Mouse (Mus musculus) cerebellum, adult 2 months (tissue): Measurements from ENCODE around the gene Cttnbp2nl. TPM values are rescaled to one million over a fixed set of nuclear protein-coding genes. Genes with fewer than 3 reads are reported as not detected.

ENCODE experiments used
- DNase-seq, 2 experiments: peaks; one replicate each; pipeline ENCODE4 v3.0.0; 2021
- H3K27ac ChIP-seq: fragments of 200-500 bp; 2 replicates; pipeline ENCODE4 v1.5.1; 2012; ENCODE audit warnings: low read length, control low read depth, inconsistent platforms; ENCODE audit not compliant: insufficient read depth
- H3K27me3 ChIP-seq: fragments of 200-500 bp; 2 replicates; pipeline ENCODE4 v1.6.1; 2012; ENCODE audit warnings: inconsistent platforms, mild to moderate bottlenecking, low read length, moderate library complexity; ENCODE audit not compliant: control insufficient read depth, insufficient read depth
- H3K4me1 ChIP-seq: fragments of 200-500 bp; 2 replicates; pipeline ENCODE4 v1.6.1; 2011; ENCODE audit warnings: low read length; ENCODE audit not compliant: control insufficient read depth, insufficient read depth
- H3K4me3 ChIP-seq: fragments of 200-500 bp; replicated peaks from 2 replicates; pipeline ENCODE3; 2011; ENCODE audit warnings: mild to moderate bottlenecking, low read depth, low read length, control low read depth; ENCODE audit not compliant: insufficient read depth
- CTCF ChIP-seq: fragments of 200-500 bp; IDR thresholded peaks from 2 replicates; pipeline ENCODE4 v1.5.1; 2011; ENCODE audit warnings: low read depth, mild to moderate bottlenecking, control low read depth, low read length, moderate library complexity, borderline replicate concordance; ENCODE audit not compliant: insufficient read depth
- POLR2A ChIP-seq: fragments of 200-500 bp; IDR thresholded peaks from 2 replicates; pipeline ENCODE4 v1.6.1; 2011; ENCODE audit warnings: low read length, control low read depth, borderline replicate concordance; ENCODE audit not compliant: insufficient read depth
- WGBS: fragments of 180-500 bp; shearing (Covaris S2); methylation state at CpG from one replicate; pipeline ENCODE4 v1.1.7; 2018; 5-methylcytosine and 5-hydroxymethylcytosine counted together
- polyA plus RNA-seq: library from polyadenylated mRNA; depleted of rRNA; stranded (reverse); fragments of >200 nt; gene quantifications from 2 replicates; pipeline ENCODE4 v1.2.3, GENCODE M21; 2012

The Cttnbp2nl gene
- polyA plus RNA-seq, 1 experiment, result 7.4 TPM

DNA sequence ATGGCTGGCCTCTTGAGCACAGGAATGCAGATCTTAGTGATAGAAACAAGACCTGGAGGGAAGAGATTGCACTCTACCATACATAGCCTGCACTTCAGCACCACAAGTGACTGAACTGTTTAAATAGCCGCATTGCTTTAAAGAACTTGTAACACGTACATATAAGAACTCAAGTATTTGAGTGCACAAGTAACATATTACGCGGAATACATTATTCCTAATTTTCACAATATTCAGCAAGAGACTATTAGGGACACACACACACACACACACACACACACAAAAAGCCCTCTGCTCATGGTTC, 704 bp upstream of the Cttnbp2nl start:
- no peak for TF ChIP-seq POLR2A
- no peak for TF ChIP-seq CTCF
- 74% methylated on average over 4 of the region's 4 CpGs for WGBS
- H3K27me3 ChIP-seq, result no peaks in the 10 kb centered on the region
- H3K4me3 ChIP-seq, result peak overlapping the region; percentile 77
- no peak for DNase-seq
- H3K4me1 ChIP-seq, result peaks cover 3% of the 10 kb centered on the region; the same call in 1 of the 2 replicates
- 0 out of 2 replicates have a peak overlapping the region, but pooled peaks have one; percentile 26 for H3K27ac ChIP-seq

DNA sequence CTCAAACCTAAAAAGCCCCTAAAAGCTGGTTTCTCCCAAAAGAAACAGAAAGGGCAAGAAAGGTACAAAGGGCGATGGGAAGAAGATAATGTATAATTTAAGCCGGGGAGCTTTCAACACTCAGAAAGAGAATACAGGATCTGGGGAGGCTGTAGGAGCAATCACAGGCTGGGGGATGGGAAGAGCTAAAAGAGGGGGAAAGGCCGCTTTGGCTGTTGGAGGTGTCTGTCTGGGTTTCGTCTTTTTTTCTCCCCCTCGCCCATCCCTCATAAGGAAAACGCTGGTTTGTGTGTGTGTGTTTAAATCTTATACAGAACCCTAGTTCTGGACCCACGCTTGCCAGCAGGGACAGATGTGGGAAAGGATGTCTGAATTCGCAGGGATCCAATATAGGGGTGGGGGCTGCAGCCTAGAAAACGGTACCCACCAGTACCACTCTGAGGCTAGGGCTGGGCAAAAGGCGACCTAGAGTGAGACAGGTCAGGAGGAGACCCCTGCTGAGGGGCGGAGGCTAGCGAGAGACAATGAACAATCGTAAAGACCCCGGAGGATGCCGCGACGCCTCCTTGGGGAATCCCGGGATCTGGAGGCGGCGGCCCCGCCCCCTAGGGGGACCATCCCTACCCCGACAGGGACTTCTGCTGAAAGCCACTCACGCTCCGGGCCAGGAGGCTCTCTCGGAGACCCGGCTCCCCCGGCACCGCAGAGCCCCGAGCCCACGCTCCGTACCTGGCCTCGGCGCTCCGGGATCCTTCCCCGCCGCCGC, 592 bp downstream of the Cttnbp2nl start:
- DNase-seq, result no peak
- Histone ChIP-seq H3K4me3 (peak overlapping the region; percentile 68), H3K4me1 (peaks cover 3% of the 10 kb centered on the region; the same call in 1 of the 2 replicates), H3K27me3 (no peaks in the 10 kb centered on the region), H3K27ac (0 out of 2 replicates have a peak overlapping the region, but pooled peaks have one; percentile 28)
- no peak for TF ChIP-seq POLR2A
- TF ChIP-seq CTCF, result no peak
- WGBS, result under 1% methylated on average over 37 of the region's 37 CpGs

DNA sequence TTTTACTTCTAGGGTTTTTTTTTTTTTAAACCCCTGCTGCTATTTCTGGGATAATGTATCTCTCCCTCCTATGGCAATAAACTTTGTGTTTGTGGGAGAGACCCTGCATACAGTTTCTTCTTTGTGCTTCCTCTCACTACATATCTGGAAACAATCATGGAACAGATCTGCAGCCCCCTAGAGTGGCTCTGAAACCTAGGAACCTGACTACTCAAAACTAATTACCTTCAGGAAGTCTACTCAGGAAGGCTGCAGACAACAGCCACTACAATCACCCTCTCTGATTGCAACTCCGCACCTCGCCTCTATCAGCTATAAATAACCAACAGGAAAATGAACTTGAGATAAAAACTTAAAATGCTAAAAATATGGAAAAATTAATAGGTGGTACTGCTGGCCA, 1.8 kb downstream of the Cttnbp2nl start:
- WGBS, result 60% methylated on average over 2 of the region's 2 CpGs
- no peak for TF ChIP-seq POLR2A
- TF ChIP-seq CTCF, result no peak
- Histone ChIP-seq H3K27me3 (no peaks in the 10 kb centered on the region), H3K4me3 (no peak overlapping the region), H3K27ac (no peak overlapping the region), H3K4me1 (peaks cover 3% of the 10 kb centered on the region; the same call in 1 of the 2 replicates)
- DNase-seq, result no peak

DNA sequence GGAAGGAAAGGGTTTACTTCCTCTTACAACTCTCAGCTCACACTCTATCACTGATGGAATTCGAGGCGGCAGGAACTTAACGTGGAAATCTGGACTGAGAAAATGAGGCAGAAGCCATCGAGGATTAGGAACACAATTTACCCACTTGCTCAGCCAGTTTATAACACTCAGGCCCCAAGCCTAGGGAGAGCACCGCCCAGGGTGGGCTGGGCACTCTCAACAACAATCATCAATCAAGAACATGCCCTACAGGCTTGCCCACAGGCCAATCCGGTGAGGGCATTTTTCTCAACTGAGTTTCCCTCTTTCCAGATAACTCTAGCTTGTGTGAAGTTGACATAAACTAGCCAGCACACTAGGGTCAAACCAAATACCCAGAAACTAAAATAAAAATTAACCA, 3.1 kb downstream of the Cttnbp2nl start:
- no peak overlapping the region for H3K4me3 ChIP-seq
- H3K27ac ChIP-seq, result no peak overlapping the region
- TF ChIP-seq CTCF (no peak), POLR2A (no peak)
- H3K27me3 ChIP-seq, result no peaks in the 10 kb centered on the region
- WGBS, result 91% methylated on average over 6 of the region's 6 CpGs
- DNase-seq, result no peak
- H3K4me1 ChIP-seq, result peaks cover 3% of the 10 kb centered on the region; the same call in 1 of the 2 replicates

DNA sequence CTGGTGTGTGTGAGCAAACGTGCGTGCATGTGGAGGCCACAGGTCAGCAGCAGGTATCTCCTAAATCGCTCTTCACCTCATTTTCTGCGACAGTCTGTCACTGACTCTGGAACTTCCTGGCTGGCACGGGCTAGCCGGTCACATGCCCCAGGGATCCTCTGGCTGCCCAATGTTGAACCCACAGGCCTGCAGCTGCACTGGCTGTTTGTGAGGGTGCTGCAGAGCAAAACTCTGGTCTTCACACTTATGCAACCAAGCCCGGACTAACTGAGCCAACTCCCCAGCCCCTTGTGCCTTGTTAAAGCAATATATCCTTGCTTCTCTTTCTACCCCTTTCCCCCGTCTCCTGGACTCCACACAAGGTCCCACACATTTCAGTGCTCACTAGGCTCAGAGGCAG, 5.3 kb downstream of the Cttnbp2nl start:
- Histone ChIP-seq H3K27me3 (no peaks in the 10 kb centered on the region), H3K4me1 (peaks cover 3% of the 10 kb centered on the region; the same call in 1 of the 2 replicates), H3K4me3 (no peak overlapping the region), H3K27ac (no peak overlapping the region)
- WGBS, result 28% methylated on average over 8 of the region's 8 CpGs
- peak in 1 of 2 experiments; percentile 29 for DNase-seq
- TF ChIP-seq CTCF (no peak), POLR2A (no peak)

DNA sequence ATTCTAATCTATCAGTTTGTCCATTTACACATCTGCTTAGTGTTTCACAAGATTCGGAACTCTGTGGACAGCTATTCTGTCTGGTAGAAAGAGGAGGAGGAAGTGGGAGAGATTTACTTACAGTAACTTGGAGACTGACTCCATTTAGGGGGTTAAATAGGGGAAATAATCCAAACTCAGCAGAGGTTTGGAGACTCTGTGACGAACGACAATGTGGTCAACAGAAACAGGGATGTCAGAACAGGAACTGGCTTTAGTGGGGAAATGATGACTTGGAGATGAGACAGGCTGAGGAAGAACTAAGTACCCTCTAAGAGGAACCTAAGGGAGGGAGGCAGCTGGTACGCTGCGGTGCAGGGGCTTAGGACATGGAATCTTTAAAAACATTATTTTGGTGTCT, 6.1 kb downstream of the Cttnbp2nl start:
- TF ChIP-seq CTCF (no peak), POLR2A (no peak)
- H3K27me3 ChIP-seq, result no peaks in the 10 kb centered on the region
- WGBS, result 78% methylated on average over 5 of the region's 5 CpGs
- no peak overlapping the region for H3K4me3 ChIP-seq
- H3K27ac ChIP-seq, result no peak overlapping the region
- H3K4me1 ChIP-seq, result peaks cover 3% of the 10 kb centered on the region; the same call in 1 of the 2 replicates
- DNase-seq, result no peak

DNA sequence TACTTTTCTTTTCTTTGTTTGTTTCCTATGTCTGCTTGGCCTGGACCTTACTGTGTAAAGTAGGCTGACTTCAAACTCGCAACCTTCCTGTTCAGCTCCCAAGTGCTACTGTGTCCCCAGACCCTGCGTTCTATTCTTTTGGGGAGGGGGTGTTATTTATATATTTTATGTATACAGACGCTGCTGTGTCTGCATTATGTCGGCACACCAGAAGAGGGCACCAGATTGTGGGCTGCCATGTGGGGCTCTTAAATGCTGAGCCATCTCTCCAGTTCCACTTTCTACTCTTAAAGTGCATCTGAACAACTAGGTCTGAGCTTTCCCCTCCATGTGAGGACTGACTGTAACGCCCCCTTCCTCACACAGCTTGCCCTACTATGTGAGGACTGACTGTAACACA, 9.2 kb downstream of the Cttnbp2nl start:
- peaks cover 4% of the 10 kb centered on the region; the same call in 1 of the 2 replicates for H3K4me1 ChIP-seq
- TF ChIP-seq POLR2A (no peak), CTCF (no peak)
- no peak overlapping the region for H3K4me3 ChIP-seq
- 95% methylated on average over 5 of the region's 5 CpGs for WGBS
- H3K27ac ChIP-seq, result no peak overlapping the region
- H3K27me3 ChIP-seq, result no peaks in the 10 kb centered on the region
- no peak for DNase-seq

DNA sequence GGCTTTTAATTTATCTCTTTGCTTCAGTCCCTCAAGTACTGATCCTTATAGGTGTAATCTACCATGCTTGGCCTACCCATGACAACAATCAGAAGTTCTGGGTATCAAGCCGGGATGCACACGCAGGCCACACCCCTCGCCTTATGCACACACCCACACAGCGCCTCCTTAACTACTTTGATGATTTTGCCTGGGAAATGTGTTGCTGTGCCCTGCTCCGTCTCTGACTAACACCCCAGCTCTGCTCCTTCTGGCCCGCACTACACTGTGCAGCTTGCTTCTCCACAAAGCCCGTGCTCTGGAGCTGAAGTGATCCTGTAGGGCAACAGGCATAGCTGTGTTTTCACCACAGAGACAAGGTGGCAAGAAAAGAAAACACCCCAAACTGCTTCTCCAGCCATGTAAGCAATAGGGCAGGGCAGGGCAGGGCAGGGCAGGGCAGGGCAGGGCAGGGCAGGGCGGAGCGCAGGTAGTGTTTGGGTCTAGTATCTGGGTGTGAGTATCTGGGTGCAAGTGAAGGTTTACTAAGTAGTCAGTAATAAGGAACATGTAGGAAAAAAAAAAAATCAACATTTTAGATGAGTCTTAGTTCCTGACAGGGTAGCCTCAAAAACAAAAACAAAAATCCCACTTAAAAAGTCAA, 11.8 kb downstream of the Cttnbp2nl start:
- TF ChIP-seq POLR2A (no peak), CTCF (no peak)
- H3K4me1 ChIP-seq, result peaks cover 4% of the 10 kb centered on the region; the same call in 1 of the 2 replicates
- no peak overlapping the region for H3K27ac ChIP-seq
- 92% methylated on average over 9 of the region's 9 CpGs for WGBS
- H3K4me3 ChIP-seq, result no peak overlapping the region
- H3K27me3 ChIP-seq, result no peaks in the 10 kb centered on the region
- DNase-seq, result no peak
